Mouse (Mus musculus): Measurements from ENCODE around the gene Herc4. TPM values are rescaled to one million over a fixed set of nuclear protein-coding genes. Genes with fewer than 3 reads are reported as not detected.

Herc4 gene
- polyA plus RNA-seq (2016; fragmentation: Nextera tagmentation; extraction: Ambion mirVana), result 47.1 and 49.6 TPM in 2 replicates

DNA sequence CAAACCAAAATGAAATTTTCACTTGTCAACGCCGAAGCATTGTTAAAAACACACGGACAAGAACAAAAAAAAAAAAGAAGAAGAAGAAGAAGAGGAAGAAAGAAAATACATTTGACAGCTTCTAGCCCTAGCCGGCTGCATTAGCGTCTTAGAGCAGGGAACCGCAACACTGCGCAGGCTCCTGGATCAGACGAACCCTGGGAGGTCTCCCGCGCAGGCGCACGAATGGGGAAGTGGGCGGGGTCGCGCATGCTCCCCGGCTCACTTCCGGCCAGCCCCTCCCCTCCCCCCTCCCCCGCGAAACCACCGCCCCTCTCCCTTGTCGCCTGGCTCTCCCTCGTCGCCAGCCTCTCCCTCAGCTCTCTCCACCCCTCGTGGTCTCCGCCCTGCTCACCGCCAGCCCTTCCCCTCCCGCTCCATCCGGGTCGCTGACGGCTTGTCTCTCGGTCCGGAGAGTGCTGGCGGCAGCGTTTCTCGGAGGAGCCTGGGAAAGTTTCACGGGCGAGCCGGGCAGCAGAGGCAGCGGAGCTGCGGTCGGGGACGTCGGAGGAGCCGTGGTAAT is at the start of gene Herc4:
Gene Herc4, plus strand, starts transcription at position 318 of the 562 bp plus-strand sequence.
- H3K4me3 ChIP-seq (replicated peaks), result peak within 1 kb of the TSS; percentile 91
- WGBS, result under 1% methylated on average over 43 of the region's 44 CpGs
- H3K9ac ChIP-seq, result peak within 1 kb of the TSS; percentile 90
- H3K36me3 ChIP-seq (replicated peaks), result peaks cover 4% of the 10 kb centered on the region
- H3K4me2 ChIP-seq, result peak within 1 kb of the TSS; percentile 62
- H3K4me1 ChIP-seq, result peaks cover 25% of the 10 kb centered on the region
- no peaks in the 10 kb centered on the region for H3K9me3 ChIP-seq
- ATAC-seq (ENCODE audit: low FRiP score), result peak; percentile 99
- peak within 1 kb of the TSS; percentile 98 for H3K27ac ChIP-seq
- no peaks in the 10 kb centered on the region for H3K27me3 ChIP-seq

DNA sequence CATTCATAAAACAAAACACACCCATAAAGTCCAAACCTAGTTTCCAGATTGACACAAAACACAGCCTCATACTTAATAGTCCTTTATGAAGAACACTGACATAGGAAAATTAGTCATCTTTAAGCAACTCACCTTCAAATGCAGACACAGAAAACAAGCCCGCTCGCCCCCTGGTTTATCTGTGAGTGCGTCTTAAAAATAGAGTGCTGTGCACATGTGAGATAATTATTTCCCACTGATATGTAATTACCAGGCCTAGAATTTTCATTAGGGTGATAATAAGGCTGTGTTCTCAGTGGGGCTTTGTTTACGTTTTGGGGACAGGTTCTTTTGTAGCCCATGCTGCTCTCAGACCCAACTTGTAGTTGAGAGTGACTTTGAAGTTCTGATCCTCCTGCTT is 44.6 kb upstream of the Herc4 start:
- H3K27ac ChIP-seq, result no peak overlapping the region
- H3K9me3 ChIP-seq, result no peaks in the 10 kb centered on the region
- no peak overlapping the region for H3K4me3 ChIP-seq (replicated peaks)
- no peak for ATAC-seq (ENCODE audit: low FRiP score)
- H3K27me3 ChIP-seq, result no peaks in the 10 kb centered on the region
- no peak overlapping the region for H3K9ac ChIP-seq
- H3K4me1 ChIP-seq, result no peaks in the 10 kb centered on the region
- H3K36me3 ChIP-seq (replicated peaks), result no peaks in the 10 kb centered on the region
- 80% methylated on average over 4 of the region's 4 CpGs for WGBS
- no peak overlapping the region for H3K4me2 ChIP-seq

DNA sequence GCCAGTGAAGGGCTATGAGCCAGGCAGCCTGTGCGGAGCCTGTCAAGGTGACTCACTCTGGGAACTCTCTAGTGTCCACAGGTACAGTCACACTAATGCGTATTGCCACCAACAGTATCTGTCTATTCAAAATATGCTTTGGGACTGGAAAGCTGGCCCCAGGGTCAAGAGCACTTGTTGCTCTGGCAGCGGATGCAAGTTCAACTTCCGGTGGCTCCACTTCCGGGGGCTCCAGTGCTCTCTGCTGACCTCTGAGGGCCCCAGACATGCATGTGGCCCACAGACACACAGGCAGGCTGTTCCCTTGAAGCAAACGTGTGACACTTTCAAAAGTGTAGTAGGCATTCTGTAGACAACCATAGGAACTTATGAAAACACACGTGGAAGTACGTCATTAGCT is 42.1 kb upstream of the Herc4 start:
- no peak overlapping the region for H3K27ac ChIP-seq
- no peak overlapping the region for H3K4me2 ChIP-seq
- no peaks in the 10 kb centered on the region for H3K4me1 ChIP-seq
- H3K9ac ChIP-seq, result no peak overlapping the region
- no peak overlapping the region for H3K4me3 ChIP-seq (replicated peaks)
- 78% methylated on average over 8 of the region's 8 CpGs for whole genome bisulfite sequencing
- no peaks in the 10 kb centered on the region for H3K27me3 ChIP-seq
- no peaks in the 10 kb centered on the region for H3K36me3 ChIP-seq (replicated peaks)
- ATAC-seq (ENCODE audit: low FRiP score), result no peak
- H3K9me3 ChIP-seq, result no peaks in the 10 kb centered on the region

DNA sequence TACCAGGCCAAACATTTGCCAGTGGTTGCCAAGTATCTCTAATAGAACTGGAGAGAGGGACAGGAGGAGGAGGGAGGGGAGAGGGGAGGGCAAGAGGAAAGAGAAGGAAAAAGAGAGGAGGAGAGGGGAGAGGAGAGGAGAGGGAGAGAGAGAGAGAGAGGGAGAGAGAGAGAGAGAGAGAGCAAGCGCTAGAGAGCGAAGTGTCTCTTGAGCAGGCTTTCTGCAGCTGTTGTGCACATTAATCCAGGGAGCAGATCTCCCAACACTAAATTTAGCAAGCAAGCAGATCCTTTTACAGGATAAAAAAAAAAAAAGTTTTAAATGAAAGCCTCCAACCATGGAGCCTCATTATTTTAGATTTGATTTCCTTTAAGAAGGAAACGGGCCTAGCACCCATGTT is 40.6 kb upstream of the Herc4 start:
- H3K27me3 ChIP-seq, result no peaks in the 10 kb centered on the region
- H3K4me3 ChIP-seq (replicated peaks), result no peak overlapping the region
- no peak overlapping the region for H3K27ac ChIP-seq
- no peaks in the 10 kb centered on the region for H3K9me3 ChIP-seq
- 85% methylated on average over 3 of the region's 3 CpGs for WGBS
- no peak overlapping the region for H3K9ac ChIP-seq
- no peak for ATAC-seq (ENCODE audit: low FRiP score)
- H3K36me3 ChIP-seq (replicated peaks), result no peaks in the 10 kb centered on the region
- H3K4me2 ChIP-seq, result no peak overlapping the region
- no peaks in the 10 kb centered on the region for H3K4me1 ChIP-seq

DNA sequence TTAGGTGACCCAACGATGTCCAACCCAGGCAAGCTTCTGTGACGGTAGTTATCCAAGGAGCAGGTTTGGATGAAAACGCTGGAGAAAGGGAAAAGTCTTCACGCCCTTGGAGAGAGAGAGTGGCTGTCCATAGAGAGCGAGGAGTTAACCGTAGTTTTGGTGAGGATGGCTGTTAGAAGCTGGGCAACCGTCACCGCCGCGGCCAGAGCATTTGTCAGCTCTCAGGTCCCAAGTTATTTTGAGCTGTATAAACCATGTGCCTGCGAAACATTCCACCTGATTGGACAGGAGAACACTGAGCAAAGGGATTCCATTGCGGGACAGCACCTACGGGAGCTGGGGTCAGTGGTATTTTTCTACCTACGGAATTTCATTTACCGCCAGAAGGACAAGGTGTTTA is 39.9 kb upstream of the Herc4 start, which contains the start of gene Mypn:
Gene Mypn, minus strand, starts transcription at position 225 of the 400 bp plus-strand sequence.
- no peaks in the 10 kb centered on the region for H3K36me3 ChIP-seq (replicated peaks)
- no peak within 1 kb of the TSS for H3K27ac ChIP-seq
- no peaks in the 10 kb centered on the region for H3K27me3 ChIP-seq
- no peaks in the 10 kb centered on the region for H3K4me1 ChIP-seq
- no peak within 1 kb of the TSS for H3K9ac ChIP-seq
- ATAC-seq (ENCODE audit: low FRiP score), result no peak
- H3K4me2 ChIP-seq, result no peak within 1 kb of the TSS
- 90% methylated on average over 15 of the region's 15 CpGs for WGBS
- no peaks in the 10 kb centered on the region for H3K9me3 ChIP-seq
- no peak within 1 kb of the TSS for H3K4me3 ChIP-seq (replicated peaks)

DNA sequence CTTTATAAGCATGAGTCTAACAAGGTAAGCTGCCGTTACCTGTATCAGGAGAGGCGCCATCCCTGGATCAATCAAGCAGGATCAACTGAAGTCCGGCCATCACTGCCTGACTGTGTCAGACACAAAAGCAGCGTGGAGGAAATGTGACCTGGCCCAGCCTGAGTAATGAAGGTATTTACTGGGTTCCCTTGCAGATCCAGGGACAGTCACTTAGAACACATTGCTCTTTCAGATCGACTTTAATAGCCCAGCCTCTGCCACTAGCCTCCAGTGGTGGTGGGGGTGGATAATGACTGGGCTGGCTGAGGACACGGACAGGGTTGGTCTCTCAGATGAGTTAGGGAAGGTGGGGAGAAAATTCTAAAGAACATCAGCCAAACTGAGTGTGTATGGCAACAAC is 34.7 kb upstream of the Herc4 start:
- H3K9ac ChIP-seq, result no peak overlapping the region
- no peaks in the 10 kb centered on the region for H3K9me3 ChIP-seq
- no peaks in the 10 kb centered on the region for H3K36me3 ChIP-seq (replicated peaks)
- no peaks in the 10 kb centered on the region for H3K27me3 ChIP-seq
- 63% methylated on average over 6 of the region's 6 CpGs for WGBS
- no peak overlapping the region for H3K27ac ChIP-seq
- H3K4me3 ChIP-seq (replicated peaks), result no peak overlapping the region
- no peaks in the 10 kb centered on the region for H3K4me1 ChIP-seq
- H3K4me2 ChIP-seq, result no peak overlapping the region
- no peak for ATAC-seq (ENCODE audit: low FRiP score)

DNA sequence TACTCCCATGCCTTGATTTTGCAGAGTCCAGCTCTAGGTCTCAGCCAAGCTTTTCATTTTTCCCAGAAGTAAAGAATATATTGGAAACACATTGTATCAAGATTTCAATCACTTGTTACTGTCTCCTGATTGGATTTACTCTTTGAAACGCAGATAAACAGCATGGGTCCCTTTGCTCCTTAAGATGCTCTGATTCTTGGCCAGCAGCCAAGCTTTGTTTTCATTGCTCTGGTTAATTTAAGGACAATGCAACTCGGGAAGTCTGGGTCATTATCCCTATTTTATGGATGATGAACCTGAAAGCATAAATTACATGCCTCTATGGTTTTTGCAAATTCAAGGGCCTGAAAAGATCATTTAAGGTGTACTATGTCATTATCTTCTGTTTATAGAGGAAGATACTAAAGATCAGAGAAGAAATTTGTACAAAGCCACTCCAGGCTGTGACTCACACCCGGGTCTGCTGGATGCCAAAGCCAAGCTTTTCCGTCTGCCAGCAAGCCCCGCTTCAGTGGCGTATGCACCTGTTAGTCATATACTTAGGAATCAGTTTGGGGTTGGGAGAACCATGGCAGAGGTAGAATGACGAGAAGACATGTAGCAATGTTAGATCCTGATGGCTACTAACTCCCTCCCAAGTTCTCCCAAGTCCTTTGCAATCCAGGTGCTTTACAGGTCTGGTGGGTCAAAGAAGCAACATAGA is 22.4 kb upstream of the Herc4 start:
- H3K27me3 ChIP-seq, result 0 out of 2 replicates have a peak, but pooled peaks cover 5% of the 10 kb centered on the region
- H3K9ac ChIP-seq, result no peak overlapping the region
- 55% methylated on average over 7 of the region's 7 CpGs for WGBS
- no peaks in the 10 kb centered on the region for H3K36me3 ChIP-seq (replicated peaks)
- no peak overlapping the region for H3K4me3 ChIP-seq (replicated peaks)
- H3K4me2 ChIP-seq, result no peak overlapping the region
- 0 out of 2 replicates have a peak, but pooled peaks cover 2% of the 10 kb centered on the region for H3K9me3 ChIP-seq
- H3K4me1 ChIP-seq, result no peaks in the 10 kb centered on the region
- no peak for ATAC-seq (ENCODE audit: low FRiP score)
- no peak overlapping the region for H3K27ac ChIP-seq

DNA sequence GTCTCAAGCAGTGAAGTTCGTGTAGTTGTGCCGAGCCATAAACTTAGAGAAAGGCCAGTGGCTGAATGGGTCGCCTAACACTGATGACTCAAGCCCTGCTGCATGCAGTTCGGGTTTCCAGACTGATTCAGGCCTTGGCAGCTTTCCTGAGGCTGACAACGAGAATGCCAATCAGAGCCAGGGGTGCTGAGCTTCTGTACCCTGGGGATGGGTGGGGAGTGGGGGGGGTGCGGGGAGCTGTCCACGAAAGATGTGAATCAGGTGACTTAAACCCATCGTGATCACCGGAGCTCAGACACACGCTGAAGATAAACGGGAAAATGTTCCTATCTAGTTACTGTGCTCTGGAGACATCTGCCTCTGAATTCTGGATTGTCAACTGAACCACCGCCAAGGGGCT is 19.3 kb upstream of the Herc4 start:
- Histone ChIP-seq H3K36me3 (replicated peaks) (no peaks in the 10 kb centered on the region), H3K9ac (no peak overlapping the region), H3K4me1 (no peaks in the 10 kb centered on the region), H3K4me3 (replicated peaks) (no peak overlapping the region), H3K27ac (no peak overlapping the region), H3K27me3 (0 out of 2 replicates have a peak, but pooled peaks cover 5% of the 10 kb centered on the region), H3K4me2 (no peak overlapping the region), H3K9me3 (0 out of 2 replicates have a peak, but pooled peaks cover 2% of the 10 kb centered on the region)
- WGBS, result 85% methylated on average over 12 of the region's 12 CpGs
- ATAC-seq (ENCODE audit: low FRiP score), result no peak

DNA sequence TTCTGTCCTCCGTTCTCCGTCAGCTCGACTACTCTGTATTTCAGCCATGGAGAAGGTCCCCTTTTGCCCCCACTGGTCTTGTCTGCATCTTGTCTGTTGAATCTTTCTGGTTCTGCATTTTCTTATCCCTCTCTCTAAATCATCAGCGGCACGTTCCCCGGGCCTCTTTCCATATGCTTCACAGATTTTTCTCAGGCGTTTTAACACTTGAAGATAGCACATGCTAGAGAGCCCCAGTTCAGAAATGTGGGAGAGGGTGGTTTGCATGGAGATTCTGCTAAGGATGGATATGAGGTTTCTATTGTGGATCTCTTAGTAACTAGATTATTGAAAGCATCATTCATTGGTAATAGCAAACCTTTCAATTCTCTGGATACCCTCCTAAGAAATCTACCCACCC is 13.3 kb upstream of the Herc4 start:
- no peaks in the 10 kb centered on the region for H3K9me3 ChIP-seq
- H3K27me3 ChIP-seq, result no peaks in the 10 kb centered on the region
- H3K27ac ChIP-seq, result no peak overlapping the region
- 90% methylated on average over 7 of the region's 7 CpGs for WGBS
- no peak overlapping the region for H3K4me3 ChIP-seq (replicated peaks)
- no peaks in the 10 kb centered on the region for H3K36me3 ChIP-seq (replicated peaks)
- H3K9ac ChIP-seq, result no peak overlapping the region
- H3K4me2 ChIP-seq, result no peak overlapping the region
- ATAC-seq (ENCODE audit: low FRiP score), result no peak
- no peaks in the 10 kb centered on the region for H3K4me1 ChIP-seq

DNA sequence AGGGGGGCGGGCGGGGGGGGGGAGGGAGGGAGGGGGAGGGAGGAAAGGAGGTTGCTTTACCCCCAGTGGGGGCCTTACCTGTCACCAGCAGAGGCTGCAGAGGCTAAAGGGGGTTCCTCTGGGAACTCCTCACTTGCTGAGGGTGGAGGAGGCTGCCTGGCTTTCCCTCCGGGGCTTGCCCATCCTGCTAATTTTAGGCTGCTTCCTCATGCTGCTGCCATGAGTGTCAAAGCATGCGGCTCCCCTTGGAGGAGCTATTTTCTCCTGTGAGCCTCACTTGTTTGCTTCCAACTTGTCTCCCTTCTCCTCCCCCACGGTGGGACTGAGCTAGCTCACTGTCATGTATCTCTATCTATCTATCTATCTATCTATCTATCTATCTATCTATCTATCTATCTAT is 12.8 kb upstream of the Herc4 start:
- H3K4me2 ChIP-seq, result no peak overlapping the region
- no peak overlapping the region for H3K9ac ChIP-seq
- no peak overlapping the region for H3K4me3 ChIP-seq (replicated peaks)
- no peaks in the 10 kb centered on the region for H3K9me3 ChIP-seq
- H3K27ac ChIP-seq, result no peak overlapping the region
- no peaks in the 10 kb centered on the region for H3K36me3 ChIP-seq (replicated peaks)
- WGBS, result 47% methylated on average over 3 of the region's 5 CpGs
- no peak for ATAC-seq (ENCODE audit: low FRiP score)
- no peaks in the 10 kb centered on the region for H3K4me1 ChIP-seq
- H3K27me3 ChIP-seq, result no peaks in the 10 kb centered on the region

DNA sequence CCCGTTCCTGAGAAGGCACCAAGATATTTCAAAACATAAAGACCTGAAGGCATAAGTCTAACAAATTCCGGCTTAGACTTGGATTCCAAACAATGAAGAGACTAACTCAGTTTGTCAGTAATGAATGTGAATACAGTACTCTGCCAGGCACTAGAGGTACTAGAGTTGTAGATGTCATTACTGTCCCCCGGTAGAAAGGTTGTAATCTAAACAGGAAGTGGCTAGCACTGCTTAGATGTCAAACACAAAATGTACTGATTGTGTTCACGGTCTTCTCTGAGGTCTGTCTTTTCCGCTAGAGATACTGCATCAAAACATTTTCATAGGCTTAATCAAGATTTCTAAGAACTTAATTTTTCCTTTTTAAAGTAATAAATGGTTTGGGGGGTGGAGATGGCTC is 12.0 kb upstream of the Herc4 start:
- Histone ChIP-seq H3K4me1 (no peaks in the 10 kb centered on the region), H3K27ac (no peak overlapping the region), H3K4me3 (replicated peaks) (no peak overlapping the region), H3K9me3 (no peaks in the 10 kb centered on the region), H3K4me2 (no peak overlapping the region), H3K27me3 (no peaks in the 10 kb centered on the region), H3K9ac (no peak overlapping the region), H3K36me3 (replicated peaks) (no peaks in the 10 kb centered on the region)
- WGBS, result 88% methylated on average over 5 of the region's 5 CpGs
- no peak for ATAC-seq (ENCODE audit: low FRiP score)

DNA sequence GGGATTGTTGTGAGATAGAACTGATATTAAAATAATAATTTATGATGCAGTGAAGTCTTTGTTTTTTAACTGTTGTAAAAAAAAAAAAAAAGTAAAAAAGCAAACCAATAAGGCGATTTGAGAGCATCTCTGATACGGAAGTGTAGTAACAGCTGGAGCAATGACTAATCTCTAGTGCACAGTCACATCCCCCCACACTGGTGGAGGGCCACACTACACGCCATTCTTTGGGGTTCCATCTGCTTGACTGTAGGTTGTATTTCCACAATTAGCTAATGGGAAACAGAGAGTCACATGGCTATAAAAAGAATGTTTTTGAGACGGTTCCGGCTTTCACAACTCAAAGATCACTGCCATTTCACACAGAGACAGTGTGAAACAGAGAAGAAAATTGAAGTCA is 9.5 kb upstream of the Herc4 start:
- no peak overlapping the region for H3K27ac ChIP-seq
- no peaks in the 10 kb centered on the region for H3K27me3 ChIP-seq
- no peak for ATAC-seq (ENCODE audit: low FRiP score)
- no peaks in the 10 kb centered on the region for H3K9me3 ChIP-seq
- no peaks in the 10 kb centered on the region for H3K36me3 ChIP-seq (replicated peaks)
- no peak overlapping the region for H3K9ac ChIP-seq
- 86% methylated on average over 5 of the region's 5 CpGs for WGBS
- no peaks in the 10 kb centered on the region for H3K4me1 ChIP-seq
- H3K4me2 ChIP-seq, result no peak overlapping the region
- H3K4me3 ChIP-seq (replicated peaks), result no peak overlapping the region

DNA sequence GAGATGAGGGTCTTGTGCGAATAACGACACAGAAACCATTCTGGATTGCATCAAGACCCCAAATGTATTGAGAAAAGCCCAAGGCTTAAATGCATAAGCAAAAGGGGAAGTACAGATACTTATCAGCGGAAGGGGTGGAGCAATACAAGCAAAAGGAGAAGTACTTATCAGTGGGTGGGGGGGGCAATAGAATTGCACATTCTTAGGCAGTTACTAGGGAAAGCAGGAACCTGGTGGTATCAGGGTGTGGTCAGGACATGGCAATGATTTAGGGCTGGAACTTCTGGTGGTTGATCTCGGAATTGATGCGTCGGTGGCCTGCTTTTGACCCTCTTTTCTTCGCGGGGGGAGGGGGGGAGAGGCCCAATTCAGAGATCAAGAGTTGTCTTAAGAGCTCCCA is 7.7 kb upstream of the Herc4 start:
- whole genome bisulfite sequencing, result 85% methylated on average over 8 of the region's 8 CpGs
- Histone ChIP-seq H3K36me3 (replicated peaks) (no peaks in the 10 kb centered on the region), H3K4me3 (replicated peaks) (no peak overlapping the region), H3K4me1 (no peaks in the 10 kb centered on the region), H3K27me3 (no peaks in the 10 kb centered on the region), H3K27ac (no peak overlapping the region), H3K4me2 (no peak overlapping the region), H3K9ac (no peak overlapping the region), H3K9me3 (no peaks in the 10 kb centered on the region)
- ATAC-seq (ENCODE audit: low FRiP score), result no peak
